Mouse (Mus musculus) intestine, embryonic 16.5 days (tissue): ENCODE measurements around the gene Eps8l3. TPM values are rescaled to one million over a fixed set of nuclear protein-coding genes. Genes with fewer than 3 reads are reported as not detected.
A peak's percentile ranks its signal among the peaks of the same experiment; 100 is the strongest.
"Not testable (repeated sequence)": the region's sequence is repeated elsewhere in the genome, so short reads cannot be mapped to it uniquely, and the experiment has no call there.

Experiments used
- ATAC-seq: fragments of 200-750 bp; cut with Nextera tagmentation; 2 replicates; pipeline ENCODE4 v1.8.0; 2017; ENCODE audit warnings: moderate TSS enrichment, moderate library complexity
- H3K27ac ChIP-seq: fragments of 300-500 bp; sonication (generic); 2 replicates; pipeline ENCODE4 v1.5.1; 2014; ENCODE audit warnings: mild to moderate bottlenecking, low read length
- H3K27me3 ChIP-seq: fragments of 300-500 bp; sonication (generic); replicated peaks from 2 replicates; pipeline ENCODE4 v1.6.1; 2014; ENCODE audit warnings: low read length, control low read depth, mixed read lengths; ENCODE audit not compliant: control insufficient read depth, insufficient read depth
- H3K36me3 ChIP-seq: fragments of 300-500 bp; sonication (generic); 2 replicates; pipeline ENCODE4 v1.6.1; 2014; ENCODE audit warnings: low read length, control low read depth; ENCODE audit not compliant: control insufficient read depth, insufficient read depth
- H3K4me1 ChIP-seq: fragments of 300-500 bp; sonication (generic); 2 replicates; pipeline ENCODE4 v1.6.1; 2014; ENCODE audit warnings: low read length, control low read depth, mixed read lengths; ENCODE audit not compliant: control insufficient read depth, insufficient read depth
- H3K4me2 ChIP-seq: fragments of 300-500 bp; sonication (generic); 2 replicates; pipeline ENCODE4 v1.6.1; 2014; ENCODE audit warnings: low read depth, low read length, control low read depth
- H3K4me3 ChIP-seq: fragments of 300-500 bp; sonication (generic); 2 replicates; pipeline ENCODE4 v1.5.1; 2014; ENCODE audit warnings: mild to moderate bottlenecking, low read length
- H3K9ac ChIP-seq: fragments of 300-500 bp; sonication (generic); 2 replicates; pipeline ENCODE4 v1.6.1; 2014; ENCODE audit warnings: low read depth, low read length
- H3K9me3 ChIP-seq: fragments of 300-500 bp; sonication (generic); 2 replicates; pipeline ENCODE4 v1.6.1; 2016; ENCODE audit warnings: low read length, control low read depth; ENCODE audit not compliant: control insufficient read depth
- WGBS: fragments of 180-500 bp; shearing (Covaris S2); extraction: QIAGEN DNeasy Blood & Tissue Kit; methylation state at CpG from one replicate; pipeline ENCODE4 v1.1.7; 2014; 5-methylcytosine and 5-hydroxymethylcytosine counted together
- polyA plus RNA-seq: library from polyadenylated mRNA; unstranded; fragments of >200 nt; fragmentation: Nextera tagmentation; extraction: Ambion mirVana; gene quantifications from 2 replicates; pipeline ENCODE4 v1.2.1, GENCODE M21; 2015

Eps8l3 gene
- polyA plus RNA-seq, 1 experiment from 2014 or later, result 274 TPM

DNA sequence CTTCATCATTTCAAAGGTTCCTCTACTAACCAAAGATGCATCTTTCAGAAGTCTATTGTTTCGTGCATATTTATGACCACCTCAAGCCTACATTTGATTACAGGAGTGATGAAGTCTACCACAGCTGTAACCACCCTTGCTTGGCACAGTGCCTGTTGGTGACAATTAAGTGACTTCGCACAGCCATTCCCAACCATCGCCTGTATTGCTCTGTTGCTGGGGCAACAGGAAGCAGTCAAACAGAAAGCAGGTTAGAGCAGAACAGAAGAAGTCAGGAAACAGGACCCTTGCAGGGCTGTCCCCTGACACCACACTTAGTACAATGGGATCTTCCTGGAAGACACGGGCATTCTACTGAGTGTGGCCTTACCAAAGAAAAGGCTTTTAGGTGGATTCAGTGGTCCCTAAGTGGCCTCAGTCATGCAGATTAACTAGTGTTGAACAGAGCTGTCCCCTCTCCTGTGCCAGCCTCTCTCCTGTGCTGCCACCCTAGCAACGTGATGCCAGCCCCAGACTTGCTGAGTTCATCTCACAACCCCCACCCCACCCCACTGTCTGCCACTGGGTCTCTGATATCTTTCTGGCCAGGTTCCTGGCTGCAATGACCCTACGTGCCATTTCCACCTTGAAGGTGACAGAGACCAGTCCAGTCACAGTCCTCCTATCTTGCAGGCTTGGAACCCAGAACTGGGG, 27.9 kb upstream of the Eps8l3 start:
- no peak overlapping the region for H3K4me3 ChIP-seq
- peaks cover 12% of the 10 kb centered on the region for H3K4me1 ChIP-seq
- no peak overlapping the region for H3K9ac ChIP-seq
- H3K27me3 ChIP-seq, result no peaks in the 10 kb centered on the region
- ATAC-seq, result no peak
- H3K4me2 ChIP-seq, result no peak overlapping the region
- H3K36me3 ChIP-seq, result no peaks in the 10 kb centered on the region
- no peaks in the 10 kb centered on the region for H3K9me3 ChIP-seq
- WGBS, result 72% methylated on average over 6 of the region's 6 CpGs
- H3K27ac ChIP-seq, result no peak overlapping the region

DNA sequence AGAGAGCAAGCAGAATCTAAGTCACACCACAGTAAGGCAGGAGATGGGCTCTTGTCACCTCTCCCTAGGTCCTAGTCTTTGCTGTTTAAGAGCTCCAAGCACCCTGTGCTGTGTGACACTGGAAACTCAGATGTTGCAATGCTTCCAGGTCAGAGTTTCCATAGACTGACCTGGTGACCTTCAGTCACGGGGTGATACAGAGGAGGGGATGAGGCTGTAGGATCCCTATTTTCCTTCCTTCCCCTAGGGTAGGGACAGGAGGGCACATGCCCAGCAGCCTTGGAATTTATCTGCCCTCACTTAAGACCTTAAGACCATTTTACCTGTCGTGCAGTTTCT, 27.4 kb upstream of the Eps8l3 start:
- Histone ChIP-seq H3K27me3 (no peaks in the 10 kb centered on the region), H3K9ac (no peak overlapping the region), H3K27ac (no peak overlapping the region), H3K36me3 (no peaks in the 10 kb centered on the region), H3K4me1 (peaks cover 12% of the 10 kb centered on the region), H3K9me3 (no peaks in the 10 kb centered on the region), H3K4me2 (no peak overlapping the region), H3K4me3 (no peak overlapping the region)
- 80% methylated on average over 2 of the region's 2 CpGs for WGBS
- no peak for ATAC-seq

DNA sequence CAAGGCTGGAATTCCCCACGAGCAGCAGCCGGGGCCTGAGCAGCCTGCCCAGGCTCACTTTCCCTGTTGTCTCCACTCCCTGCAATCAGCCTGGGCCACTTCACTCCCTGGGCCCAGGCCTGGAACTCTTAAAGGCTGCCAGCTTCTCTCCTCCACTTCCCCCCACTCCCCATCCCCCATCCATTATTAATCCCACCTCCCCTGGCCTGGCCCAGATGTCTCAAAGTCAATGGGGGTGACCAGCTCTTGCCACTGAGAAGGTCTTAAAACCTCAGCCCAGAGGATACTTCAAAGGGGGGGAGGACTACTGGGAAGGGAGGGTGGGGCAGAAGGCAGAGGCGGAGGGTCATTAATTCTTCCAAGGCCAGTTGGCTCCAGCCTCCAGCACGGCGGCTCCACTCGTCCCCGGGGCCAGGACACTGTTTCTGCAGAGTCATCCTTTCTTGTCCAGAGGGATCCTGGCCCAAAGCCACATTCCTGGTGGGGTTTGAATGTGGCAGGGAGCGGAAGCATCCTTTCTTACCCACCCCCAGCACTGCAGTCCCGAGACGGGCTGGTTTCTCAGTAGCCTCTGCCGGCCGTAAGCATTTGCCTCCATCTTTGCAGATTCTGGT, 26.5 kb upstream of the Eps8l3 start:
- Histone ChIP-seq H3K4me3 (no peak overlapping the region), H3K9ac (peak overlapping the region; percentile 21; the same call in 1 of the 2 replicates), H3K4me1 (peaks cover 12% of the 10 kb centered on the region), H3K36me3 (no peaks in the 10 kb centered on the region), H3K9me3 (no peaks in the 10 kb centered on the region), H3K4me2 (0 out of 2 replicates have a peak overlapping the region, but pooled peaks have one; percentile 16), H3K27ac (peak overlapping the region; percentile 15; the same call in 1 of the 2 replicates), H3K27me3 (no peaks in the 10 kb centered on the region)
- ATAC-seq, result peak; percentile 68
- 18% methylated on average over 12 of the region's 12 CpGs for WGBS

DNA sequence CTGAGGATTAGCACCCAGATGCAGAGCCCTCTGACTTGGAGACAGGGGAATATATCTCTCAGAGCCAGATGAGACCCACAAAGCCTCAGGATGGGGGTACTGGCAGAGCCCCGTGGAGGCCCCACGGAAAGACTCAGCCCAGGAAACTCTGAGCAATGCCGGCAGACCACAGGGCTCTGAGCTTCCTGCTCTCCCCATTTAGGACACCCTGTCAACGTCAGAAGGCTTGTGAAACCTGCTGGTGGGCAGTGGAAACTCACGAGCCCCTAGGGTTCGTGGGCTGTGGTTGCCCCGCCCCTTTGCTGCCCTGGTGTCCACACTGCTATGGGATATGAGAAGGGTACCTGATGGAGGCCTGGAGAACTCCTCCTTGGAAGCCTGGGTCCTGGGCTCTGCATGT, 24.2 kb upstream of the Eps8l3 start:
- Histone ChIP-seq H3K27me3 (no peaks in the 10 kb centered on the region), H3K4me2 (no peak overlapping the region), H3K9me3 (no peaks in the 10 kb centered on the region), H3K36me3 (no peaks in the 10 kb centered on the region), H3K27ac (no peak overlapping the region), H3K4me1 (peaks cover 15% of the 10 kb centered on the region), H3K4me3 (no peak overlapping the region), H3K9ac (no peak overlapping the region)
- ATAC-seq, result no peak
- 50% methylated on average over 7 of the region's 7 CpGs for WGBS

DNA sequence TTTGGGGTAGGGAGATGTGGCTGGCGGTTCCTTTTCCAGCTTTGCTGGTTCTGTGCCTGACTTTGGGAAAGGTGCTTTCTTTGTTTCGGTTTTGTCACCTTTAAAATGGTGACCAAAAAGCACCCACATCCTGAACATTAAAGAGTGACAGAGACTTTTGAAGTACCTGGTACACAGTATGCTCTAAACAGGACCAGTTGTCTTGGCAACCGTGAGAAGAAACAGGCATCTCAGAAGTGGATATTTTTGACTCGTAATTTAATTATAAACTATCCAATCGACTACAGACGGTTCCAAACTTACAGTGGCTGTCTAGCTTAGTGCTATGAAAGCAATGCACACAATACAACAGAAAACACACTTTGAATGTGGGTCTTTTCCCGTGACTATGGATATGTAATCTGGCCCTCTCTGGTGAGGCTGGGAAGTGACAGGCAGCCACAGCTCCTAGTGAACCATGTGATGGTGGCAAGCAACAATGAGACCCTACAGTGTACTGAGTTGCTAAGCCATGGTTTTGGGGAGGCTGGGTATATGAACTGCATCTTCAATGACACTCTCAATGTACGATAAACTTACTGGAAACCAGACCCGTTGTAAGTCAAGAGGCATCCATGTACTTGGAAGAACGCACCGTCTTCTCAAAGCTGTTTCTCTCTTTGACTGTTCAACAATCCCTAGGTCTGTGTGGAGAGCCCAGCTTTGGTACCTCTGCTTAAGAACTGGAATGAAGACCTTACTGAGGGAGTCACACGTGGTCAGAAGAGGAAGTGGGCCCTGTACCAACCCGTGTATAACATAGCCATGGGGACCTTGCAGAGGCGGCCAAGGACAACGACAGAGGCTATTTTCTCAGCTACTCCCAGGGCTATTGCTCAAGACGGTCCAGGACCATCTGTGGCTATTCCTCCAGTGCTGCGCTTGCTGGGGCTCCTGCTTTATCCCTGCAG, 23.5 kb upstream of the Eps8l3 start:
- Histone ChIP-seq H3K27me3 (no peaks in the 10 kb centered on the region), H3K36me3 (no peaks in the 10 kb centered on the region), H3K4me1 (peaks cover 16% of the 10 kb centered on the region), H3K4me3 (no peak overlapping the region), H3K9ac (no peak overlapping the region), H3K4me2 (no peak overlapping the region), H3K9me3 (no peaks in the 10 kb centered on the region), H3K27ac (no peak overlapping the region)
- WGBS, result 76% methylated on average over 17 of the region's 17 CpGs
- no peak for ATAC-seq

DNA sequence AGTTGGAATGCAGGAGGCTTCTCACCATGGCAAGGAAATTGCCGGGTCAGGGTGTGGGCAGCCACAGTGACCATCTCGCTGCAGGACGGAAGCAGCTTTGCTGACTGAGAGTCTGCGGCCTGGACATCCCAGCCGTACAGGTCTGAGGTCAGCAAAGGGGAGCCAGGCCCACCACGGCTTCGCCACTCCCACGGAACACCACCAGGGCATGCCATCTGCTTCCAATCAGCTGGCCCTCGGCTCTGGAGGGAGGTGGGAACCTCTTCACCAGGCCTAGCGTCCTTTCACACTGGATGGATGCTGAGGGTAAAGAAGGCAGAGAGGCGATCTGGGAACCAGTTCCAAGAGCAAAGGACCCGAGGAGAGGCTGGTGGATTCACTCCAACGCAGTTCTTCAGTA, 21.7 kb upstream of the Eps8l3 start:
- H3K36me3 ChIP-seq, result no peaks in the 10 kb centered on the region
- H3K9ac ChIP-seq, result no peak overlapping the region; the same call in 1 of the 2 replicates
- no peak for ATAC-seq
- H3K4me3 ChIP-seq, result no peak overlapping the region
- H3K9me3 ChIP-seq, result no peaks in the 10 kb centered on the region
- 80% methylated on average over 13 of the region's 13 CpGs for WGBS
- no peak overlapping the region for H3K27ac ChIP-seq
- H3K27me3 ChIP-seq, result no peaks in the 10 kb centered on the region
- peaks cover 10% of the 10 kb centered on the region for H3K4me1 ChIP-seq
- no peak overlapping the region for H3K4me2 ChIP-seq

DNA sequence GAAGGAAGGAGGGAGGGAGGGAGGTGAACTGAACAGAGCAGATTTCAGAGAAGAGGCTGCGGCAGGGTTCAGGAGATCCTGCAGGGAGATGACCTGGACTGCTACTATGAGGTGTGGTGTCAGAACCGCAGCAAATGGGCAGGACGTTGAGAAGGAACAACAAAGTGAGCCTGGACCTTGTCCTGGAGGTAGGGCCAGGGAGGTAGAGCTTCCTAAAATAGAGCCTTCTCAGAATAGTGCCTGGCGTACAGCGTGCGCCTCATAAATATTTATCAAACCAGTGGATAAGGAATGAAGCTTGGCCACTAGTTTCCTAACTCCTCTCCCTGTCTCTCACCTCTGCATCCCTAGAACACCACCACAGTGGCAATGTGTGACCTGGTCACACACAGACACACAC, 19.4 kb upstream of the Eps8l3 start:
- Histone ChIP-seq H3K4me2 (no peak overlapping the region), H3K36me3 (no peaks in the 10 kb centered on the region), H3K9ac (no peak overlapping the region), H3K4me1 (0 out of 2 replicates have a peak, but pooled peaks cover 4% of the 10 kb centered on the region), H3K27me3 (no peaks in the 10 kb centered on the region), H3K9me3 (no peaks in the 10 kb centered on the region), H3K4me3 (no peak overlapping the region), H3K27ac (no peak overlapping the region)
- WGBS, result 34% methylated on average over 6 of the region's 6 CpGs
- ATAC-seq, result peak; percentile 50

DNA sequence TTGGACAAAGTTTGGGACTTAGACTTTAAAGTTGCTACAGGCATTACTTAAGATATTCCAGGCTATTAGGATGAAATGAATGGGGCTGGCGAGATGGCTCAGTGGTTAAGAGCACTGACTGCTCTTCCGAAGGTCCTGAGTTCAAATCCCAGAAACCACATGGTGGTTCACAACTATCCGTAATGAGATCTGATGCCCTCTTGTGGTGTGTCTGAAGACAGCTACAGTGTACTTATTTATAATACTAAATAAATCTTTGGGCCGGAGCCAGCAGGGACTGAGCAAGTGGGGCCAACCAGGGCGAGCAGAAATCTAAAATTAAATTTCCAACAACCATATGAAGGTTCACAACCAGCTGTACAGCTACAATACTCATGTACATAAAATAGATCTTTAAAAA, 15.5 kb upstream of the Eps8l3 start:
- H3K9ac ChIP-seq, ATAC-seq, H3K9me3 ChIP-seq, H3K27ac ChIP-seq, H3K36me3 ChIP-seq, H3K4me3 ChIP-seq, H3K27me3 ChIP-seq, H3K4me2 ChIP-seq: not testable (repeated sequence)
- WGBS, result 80% methylated on average over 5 of the region's 5 CpGs
- peaks cover 23% of the 10 kb centered on the region for H3K4me1 ChIP-seq

DNA sequence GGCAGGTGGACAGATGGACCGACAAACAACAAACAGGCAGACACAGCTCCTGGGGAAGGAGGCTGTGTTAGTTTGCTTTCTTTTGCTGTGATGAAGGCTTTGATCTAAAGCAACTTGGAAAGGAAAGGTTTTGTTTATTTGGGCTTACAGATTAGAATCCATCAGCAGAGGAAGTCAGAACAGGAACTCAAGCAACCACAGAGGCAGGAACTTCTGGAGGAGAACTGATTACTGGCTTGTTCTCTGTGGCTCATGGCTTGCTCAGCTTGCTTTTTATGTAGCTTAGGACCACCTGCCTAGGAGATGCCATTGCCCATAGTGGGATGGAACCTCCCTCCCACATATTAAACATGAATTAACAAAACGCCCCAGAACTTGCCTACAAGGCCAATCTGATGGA, 14.6 kb upstream of the Eps8l3 start:
- no peak for ATAC-seq
- Histone ChIP-seq H3K4me1 (peaks cover 25% of the 10 kb centered on the region), H3K9me3 (no peaks in the 10 kb centered on the region), H3K4me2 (no peak overlapping the region), H3K9ac (no peak overlapping the region), H3K4me3 (no peak overlapping the region), H3K27ac (no peak overlapping the region), H3K36me3 (no peaks in the 10 kb centered on the region), H3K27me3 (no peaks in the 10 kb centered on the region)
- WGBS, result 82% methylated on average over 2 of the region's 2 CpGs
